Mouse (Mus musculus): ENCODE measurements around the gene Calhm3. TPM values are rescaled to one million over a fixed set of nuclear protein-coding genes. Genes with fewer than 3 reads are reported as not detected.

The Calhm3 gene
- polyA plus RNA-seq, 1 experiment, result not detected

DNA sequence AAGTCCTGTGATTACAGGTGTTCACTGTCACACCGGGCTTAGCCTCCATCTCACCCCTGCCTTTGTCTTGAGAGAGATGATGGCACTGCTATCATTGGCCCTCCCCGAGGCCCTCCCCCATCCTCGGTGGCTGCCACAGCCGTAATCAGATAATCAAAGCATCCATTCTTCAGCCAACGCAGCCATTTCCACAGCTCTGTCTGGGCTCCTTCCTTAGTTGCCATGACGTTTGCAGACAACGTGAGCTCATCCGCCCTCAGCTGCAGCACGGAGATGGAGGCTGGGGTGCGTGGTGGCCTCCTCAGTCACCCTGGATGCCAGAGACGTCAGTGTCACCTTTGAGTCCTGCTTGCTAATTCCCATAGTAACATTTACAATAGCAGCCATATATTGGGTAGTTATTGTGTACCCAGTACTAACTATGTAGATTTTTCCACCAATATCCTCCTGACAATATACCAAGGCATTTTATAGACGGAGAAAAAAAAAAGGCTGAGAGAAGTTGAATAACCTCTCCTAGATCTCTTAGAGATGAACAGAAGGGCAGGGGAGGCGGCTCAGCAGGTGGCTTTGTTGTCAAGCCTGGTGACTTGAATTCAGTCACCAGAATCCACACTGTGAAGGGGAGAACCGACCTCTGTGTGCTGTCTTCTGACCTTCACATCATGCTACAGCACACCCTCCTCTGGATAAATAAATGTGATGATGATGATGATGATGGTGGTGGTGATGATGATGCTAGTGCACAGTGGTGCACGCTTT is 29.1 kb upstream of the Calhm3 start:
- no peak overlapping the region for H3K4me3 ChIP-seq (replicated peaks)
- H3K27me3 ChIP-seq (ENCODE audit: control insufficient read depth), result peaks cover 4% of the 10 kb centered on the region
- H3K36me3 ChIP-seq (ENCODE audit: control insufficient read depth), result no peaks in the 10 kb centered on the region
- peaks cover 5% of the 10 kb centered on the region for H3K9me3 ChIP-seq (ENCODE audit: control insufficient read depth, low read length)
- TF ChIP-seq GATA1 (IDR thresholded peaks at IDR 0.05; ENCODE audit: low read length) (no peak), TAL1 (IDR thresholded peaks at IDR 0.05; ENCODE audit: low read length) (no peak)
- no peaks in the 10 kb centered on the region for H3K4me1 ChIP-seq (ENCODE audit: control insufficient read depth)

- Histone ChIP-seq H3K9me3 (ENCODE audit: control insufficient read depth, low read length) (peaks cover 8% of the 10 kb centered on the region), H3K4me1 (ENCODE audit: control insufficient read depth) (no peaks in the 10 kb centered on the region), H3K36me3 (ENCODE audit: control insufficient read depth) (no peaks in the 10 kb centered on the region), H3K27me3 (ENCODE audit: control insufficient read depth) (peaks cover 21% of the 10 kb centered on the region), H3K4me3 (replicated peaks) (no peak overlapping the region)
- no peak for TF ChIP-seq GATA1 (IDR thresholded peaks at IDR 0.05; ENCODE audit: low read length)
- no peak for TF ChIP-seq TAL1 (IDR thresholded peaks at IDR 0.05; ENCODE audit: low read length)
These were observed 27.2 kb upstream of the Calhm3 start for GRCm38 (mm10) chr19:47184736-47185135.

- Histone ChIP-seq H3K4me1 (ENCODE audit: control insufficient read depth) (no peaks in the 10 kb centered on the region), H3K9me3 (ENCODE audit: control insufficient read depth, low read length) (peaks cover 8% of the 10 kb centered on the region), H3K27me3 (ENCODE audit: control insufficient read depth) (peaks cover 26% of the 10 kb centered on the region), H3K36me3 (ENCODE audit: control insufficient read depth) (no peaks in the 10 kb centered on the region), H3K4me3 (replicated peaks) (no peak overlapping the region)
- TF ChIP-seq GATA1 (IDR thresholded peaks at IDR 0.05; ENCODE audit: low read length), result no peak
- no peak for TF ChIP-seq TAL1 (IDR thresholded peaks at IDR 0.05; ENCODE audit: low read length)
These were observed 26.7 kb upstream of the Calhm3 start for GRCm38 (mm10) chr19:47184221-47184620.

DNA sequence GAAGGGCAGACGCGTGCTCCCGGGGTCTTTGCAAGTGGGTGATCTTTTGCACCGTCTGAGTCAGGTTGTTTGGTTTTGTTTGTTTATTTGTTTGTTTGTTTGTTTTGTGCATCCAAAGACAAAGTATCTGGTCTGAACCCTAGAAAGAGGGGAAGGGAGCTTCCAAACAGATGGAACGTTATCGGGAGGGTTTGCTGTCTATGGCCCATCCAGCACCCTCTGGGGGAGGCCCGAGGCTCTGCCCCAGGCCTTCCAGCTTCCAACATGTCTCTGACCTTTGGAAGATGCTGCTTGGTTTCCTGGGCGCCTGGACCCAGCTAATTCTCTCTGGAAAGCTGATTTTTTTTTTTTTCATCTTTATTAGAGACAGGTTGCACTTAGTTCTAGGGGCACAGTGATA is 22.4 kb upstream of the Calhm3 start:
- peaks cover 8% of the 10 kb centered on the region for H3K9me3 ChIP-seq (ENCODE audit: control insufficient read depth, low read length)
- H3K4me1 ChIP-seq (ENCODE audit: control insufficient read depth), result no peaks in the 10 kb centered on the region
- no peak overlapping the region for H3K4me3 ChIP-seq (replicated peaks)
- no peak for TF ChIP-seq GATA1 (IDR thresholded peaks at IDR 0.05; ENCODE audit: low read length)
- no peak for TF ChIP-seq TAL1 (IDR thresholded peaks at IDR 0.05; ENCODE audit: low read length)
- peaks cover 59% of the 10 kb centered on the region for H3K27me3 ChIP-seq (ENCODE audit: control insufficient read depth)
- no peaks in the 10 kb centered on the region for H3K36me3 ChIP-seq (ENCODE audit: control insufficient read depth)

DNA sequence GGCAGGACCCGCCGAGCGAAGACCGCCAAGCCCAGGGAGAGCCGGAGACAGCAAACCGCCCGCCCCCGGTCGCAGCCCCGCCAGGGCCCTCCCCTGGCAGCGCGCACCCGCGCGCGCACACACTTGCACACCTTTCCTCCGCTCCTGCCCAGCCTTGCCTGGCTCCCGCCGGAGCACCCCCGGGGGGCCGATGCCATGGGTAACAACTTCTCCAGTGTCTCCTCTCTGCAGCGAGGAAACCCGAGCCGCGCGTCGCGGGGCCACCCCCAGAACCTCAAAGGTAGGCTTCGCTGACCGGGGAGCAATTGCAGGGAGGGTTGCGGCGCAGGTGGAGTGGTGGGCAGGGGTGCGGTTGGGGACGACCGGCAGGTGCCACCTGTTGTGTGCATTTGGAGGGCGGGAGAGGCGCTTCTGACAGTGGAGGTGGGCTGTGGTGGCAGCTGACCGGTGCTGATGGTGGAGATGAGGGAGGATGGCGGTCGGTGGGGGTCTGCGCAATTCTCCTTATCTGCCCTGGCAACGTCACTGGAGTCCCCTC is 21.8 kb upstream of the Calhm3 start:
- H3K9me3 ChIP-seq (ENCODE audit: control insufficient read depth, low read length), result peaks cover 8% of the 10 kb centered on the region
- no peak for TF ChIP-seq GATA1 (IDR thresholded peaks at IDR 0.05; ENCODE audit: low read length)
- TF ChIP-seq TAL1 (IDR thresholded peaks at IDR 0.05; ENCODE audit: low read length), result no peak
- H3K36me3 ChIP-seq (ENCODE audit: control insufficient read depth), result no peaks in the 10 kb centered on the region
- peaks cover 59% of the 10 kb centered on the region for H3K27me3 ChIP-seq (ENCODE audit: control insufficient read depth)
- H3K4me3 ChIP-seq (replicated peaks), result peak overlapping the region; percentile 16
- no peaks in the 10 kb centered on the region for H3K4me1 ChIP-seq (ENCODE audit: control insufficient read depth)

GRCm38 (mm10) chr19:47178431-47179271 is 21.1 kb upstream of the Calhm3 start, which contains the start of gene Neurl1a:
Gene Neurl1a (plus strand): TSS chr19:47178820.
- Histone ChIP-seq H3K9me3 (ENCODE audit: control insufficient read depth, low read length) (peaks cover 8% of the 10 kb centered on the region), H3K36me3 (ENCODE audit: control insufficient read depth) (no peaks in the 10 kb centered on the region), H3K4me1 (ENCODE audit: control insufficient read depth) (no peaks in the 10 kb centered on the region), H3K4me3 (replicated peaks) (peak within 1 kb of the TSS; percentile 21), H3K27me3 (ENCODE audit: control insufficient read depth) (peaks cover 59% of the 10 kb centered on the region)
- TF ChIP-seq TAL1 (IDR thresholded peaks at IDR 0.05; ENCODE audit: low read length) (no peak), GATA1 (IDR thresholded peaks at IDR 0.05; ENCODE audit: low read length) (no peak)

DNA sequence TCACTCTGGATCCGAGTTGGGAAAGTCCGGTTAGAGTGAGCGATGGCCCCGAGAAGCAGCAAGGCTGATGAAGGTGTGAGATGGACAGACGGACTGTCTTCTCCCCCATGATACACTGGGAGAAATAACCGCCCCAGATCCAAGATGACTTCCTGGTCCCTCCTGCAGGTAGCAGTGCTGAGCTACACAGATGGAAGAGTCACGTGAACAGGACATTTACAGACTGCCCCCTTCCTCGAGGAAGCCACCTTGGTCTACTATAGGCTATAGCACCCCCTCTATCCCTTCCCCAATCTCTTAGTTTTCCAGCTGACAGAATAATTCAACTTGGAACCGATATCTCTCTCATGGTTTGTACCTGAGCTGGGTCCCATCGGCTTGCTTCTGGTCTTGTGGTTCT is 20.4 kb upstream of the Calhm3 start:
- Histone ChIP-seq H3K9me3 (ENCODE audit: control insufficient read depth, low read length) (peaks cover 8% of the 10 kb centered on the region), H3K4me3 (replicated peaks) (no peak overlapping the region), H3K36me3 (ENCODE audit: control insufficient read depth) (no peaks in the 10 kb centered on the region), H3K4me1 (ENCODE audit: control insufficient read depth) (no peaks in the 10 kb centered on the region), H3K27me3 (ENCODE audit: control insufficient read depth) (peaks cover 61% of the 10 kb centered on the region)
- TF ChIP-seq GATA1 (IDR thresholded peaks at IDR 0.05; ENCODE audit: low read length) (no peak), TAL1 (IDR thresholded peaks at IDR 0.05; ENCODE audit: low read length) (no peak)

DNA sequence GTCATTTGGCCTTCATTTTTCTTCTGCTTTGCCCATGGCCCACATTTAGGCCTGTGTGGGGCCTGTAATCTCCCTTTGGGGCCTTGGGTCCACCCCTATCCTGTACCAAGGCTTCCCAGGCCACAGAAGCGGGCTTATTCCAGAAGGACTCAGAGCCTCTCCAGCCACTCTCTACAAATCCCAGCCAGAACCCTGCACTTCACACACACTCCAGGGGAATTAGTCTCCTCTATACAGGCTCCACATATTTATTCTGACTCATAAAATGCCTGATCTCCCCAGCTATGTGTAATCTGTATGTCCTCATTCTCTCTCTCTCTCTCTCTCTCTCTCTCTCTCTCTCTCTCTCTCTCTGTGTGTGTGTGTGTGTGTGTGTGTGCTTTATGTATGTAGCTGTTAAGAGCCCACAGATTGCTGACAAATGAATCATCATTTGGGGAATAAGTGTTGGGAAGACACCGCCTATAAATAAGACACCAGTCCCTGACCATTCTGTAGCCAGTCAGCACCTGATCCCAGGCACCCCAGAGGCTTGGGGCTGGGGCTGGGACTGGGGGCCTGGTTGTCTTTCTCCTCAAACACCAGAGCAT is 19.4 kb upstream of the Calhm3 start:
- Histone ChIP-seq H3K9me3 (ENCODE audit: control insufficient read depth, low read length) (peaks cover 5% of the 10 kb centered on the region), H3K4me3 (replicated peaks) (no peak overlapping the region), H3K36me3 (ENCODE audit: control insufficient read depth) (no peaks in the 10 kb centered on the region), H3K27me3 (ENCODE audit: control insufficient read depth) (peaks cover 60% of the 10 kb centered on the region), H3K4me1 (ENCODE audit: control insufficient read depth) (no peaks in the 10 kb centered on the region)
- TF ChIP-seq TAL1 (IDR thresholded peaks at IDR 0.05; ENCODE audit: low read length) (no peak), GATA1 (IDR thresholded peaks at IDR 0.05; ENCODE audit: low read length) (no peak)

Data from erythroblast, embryonic 14.5 days (primary cell).